Mouse (Mus musculus) right cerebral cortex, postnatal 4 days (tissue): ENCODE data around the gene Zfp84.

Source experiments
- DNase-seq: peaks from one replicate; pipeline ENCODE4 v3.0.0-alpha.2; 2022

The Zfp84 gene

GRCm38 (mm10) chr7:29818619-29819254 lies 50.4 kb downstream of the Zfp84 start:
- peak; percentile 52 for DNase-seq

- no peak for DNase-seq
Observed at GRCm38 (mm10) chr7:29828001-29828400, 59.6 kb downstream of the Zfp84 start.
